Mouse (Mus musculus) intestine, embryonic 14.5 days (tissue): ENCODE data around the gene Aplnr. TPM values are rescaled to one million over a fixed set of nuclear protein-coding genes. Genes with fewer than 3 reads are reported as not detected.
A peak's percentile ranks its signal among the peaks of the same experiment; 100 is the strongest.

Experiments used
- ATAC-seq: fragments of 200-750 bp; cut with Nextera tagmentation; replicated peaks from 2 replicates; pipeline ENCODE4 v1.8.0; 2017; ENCODE audit warnings: low read depth, moderate number of reproducible peaks, moderate TSS enrichment, moderate library complexity; ENCODE audit not compliant: low FRiP score, low TSS enrichment
- DNase-seq: peaks from one replicate; pipeline ENCODE4 v3.0.0-alpha.2; 2018; ENCODE audit warnings: low spot score
- H3K27ac ChIP-seq: fragments of 300-500 bp; sonication (generic); 2 replicates; pipeline ENCODE4 v1.5.1; 2014; ENCODE audit warnings: low read depth, mild to moderate bottlenecking, control low read depth
- H3K27me3 ChIP-seq: fragments of 300-500 bp; sonication (generic); replicated peaks from 2 replicates; pipeline ENCODE4 v1.6.1; 2014; ENCODE audit warnings: low read length, control low read depth; ENCODE audit not compliant: control insufficient read depth, insufficient read depth
- H3K36me3 ChIP-seq: fragments of 300-500 bp; sonication (generic); 2 replicates; pipeline ENCODE4 v1.6.1; 2014; ENCODE audit warnings: low read length, control low read depth; ENCODE audit not compliant: control insufficient read depth, insufficient read depth
- H3K4me1 ChIP-seq: fragments of 300-500 bp; sonication (generic); replicated peaks from 2 replicates; pipeline ENCODE4 v1.6.1; 2014; ENCODE audit warnings: low read length, control low read depth, mixed read lengths; ENCODE audit not compliant: control insufficient read depth, insufficient read depth
- H3K4me2 ChIP-seq: fragments of 300-500 bp; sonication (generic); 2 replicates; pipeline ENCODE4 v1.6.1; 2014; ENCODE audit warnings: low read length
- H3K4me3 ChIP-seq: fragments of 300-500 bp; sonication (generic); 2 replicates; pipeline ENCODE4 v1.5.1; 2014; ENCODE audit warnings: low read depth, low read length, control low read depth, mixed read lengths
- H3K9ac ChIP-seq: fragments of 300-500 bp; sonication (generic); 2 replicates; pipeline ENCODE4 v1.6.1; 2014; ENCODE audit warnings: mild to moderate bottlenecking, low read length
- H3K9me3 ChIP-seq: fragments of 300-500 bp; sonication (generic); 2 replicates; pipeline ENCODE4 v1.6.1; 2016; ENCODE audit warnings: low read length, control low read depth; ENCODE audit not compliant: control insufficient read depth
- WGBS: fragments of 180-500 bp; shearing (Covaris S2); extraction: QIAGEN DNeasy Blood & Tissue Kit; methylation state at CpG from one replicate; pipeline ENCODE4 v1.1.7; 2014; 5-methylcytosine and 5-hydroxymethylcytosine counted together
- polyA plus RNA-seq: library from polyadenylated mRNA; unstranded; fragments of >200 nt; fragmentation: Nextera tagmentation; extraction: Ambion mirVana; gene quantifications from 2 replicates; pipeline ENCODE4 v1.2.1, GENCODE M21; 2014

Aplnr gene
- polyA plus RNA-seq, 1 experiment from 2014 or later = 54.3 TPM

- Histone ChIP-seq H3K36me3 (no peaks in the 10 kb centered on the region), H3K27me3 (no peaks in the 10 kb centered on the region), H3K9me3 (no peaks in the 10 kb centered on the region), H3K27ac (no peak overlapping the region), H3K4me3 (no peak overlapping the region), H3K9ac (no peak overlapping the region), H3K4me1 (peaks cover 13% of the 10 kb centered on the region), H3K4me2 (no peak overlapping the region)
- DNase-seq = no peak
- WGBS = 88% methylated on average over 3 of the region's 3 CpGs
- no peak for ATAC-seq
These were observed 21.4 kb downstream of the Aplnr start for GRCm38 (mm10) chr2:85157382-85157781.

- Histone ChIP-seq H3K9me3 (no peaks in the 10 kb centered on the region), H3K4me1 (peaks cover 18% of the 10 kb centered on the region), H3K27ac (peak overlapping the region; percentile 24; the same call in 1 of the 2 replicates), H3K27me3 (no peaks in the 10 kb centered on the region), H3K4me2 (no peak overlapping the region), H3K9ac (no peak overlapping the region), H3K4me3 (no peak overlapping the region), H3K36me3 (no peaks in the 10 kb centered on the region)
- WGBS = 56% methylated on average over 4 of the region's 4 CpGs
- no peak for ATAC-seq
- no peak for DNase-seq
These were observed 25.0 kb downstream of the Aplnr start for GRCm38 (mm10) chr2:85160901-85161637.

GRCm38 (mm10) chr2:85161638-85162093 lies 25.6 kb downstream of the Aplnr start:
- ATAC-seq (no peak), DNase-seq (peak; percentile 41)
- no peaks in the 10 kb centered on the region for H3K27me3 ChIP-seq
- H3K36me3 ChIP-seq = no peaks in the 10 kb centered on the region
- H3K9me3 ChIP-seq = no peaks in the 10 kb centered on the region
- no peak overlapping the region for H3K4me3 ChIP-seq
- H3K27ac ChIP-seq = peak overlapping the region; percentile 38; the same call in 1 of the 2 replicates
- peaks cover 18% of the 10 kb centered on the region for H3K4me1 ChIP-seq
- WGBS = 5% methylated on average over 1 of the region's 1 CpGs
- H3K9ac ChIP-seq = no peak overlapping the region
- no peak overlapping the region for H3K4me2 ChIP-seq

- WGBS = 15% methylated on average over 7 of the region's 7 CpGs
- DNase-seq = peak; percentile 49
- Histone ChIP-seq H3K36me3 (no peaks in the 10 kb centered on the region), H3K4me1 (peaks cover 18% of the 10 kb centered on the region), H3K9me3 (no peaks in the 10 kb centered on the region), H3K27ac (peak overlapping the region; percentile 47), H3K4me2 (no peak overlapping the region), H3K4me3 (no peak overlapping the region), H3K9ac (no peak overlapping the region), H3K27me3 (no peaks in the 10 kb centered on the region)
- ATAC-seq = no peak
These were observed 27.5 kb downstream of the Aplnr start for GRCm38 (mm10) chr2:85163311-85164047.

- WGBS = 38% methylated on average over 1 of the region's 1 CpGs
- DNase-seq (peak; percentile 18), ATAC-seq (no peak)
- no peak overlapping the region for H3K27ac ChIP-seq
- H3K4me3 ChIP-seq = no peak overlapping the region
- H3K9me3 ChIP-seq = no peaks in the 10 kb centered on the region
- peaks cover 11% of the 10 kb centered on the region for H3K4me1 ChIP-seq
- H3K4me2 ChIP-seq = no peak overlapping the region
- no peaks in the 10 kb centered on the region for H3K36me3 ChIP-seq
- no peak overlapping the region for H3K9ac ChIP-seq
- H3K27me3 ChIP-seq = no peaks in the 10 kb centered on the region
These were observed 31.6 kb downstream of the Aplnr start for GRCm38 (mm10) chr2:85167624-85168023.

GRCm38 (mm10) chr2:85168327-85168726 lies 32.3 kb downstream of the Aplnr start:
- H3K36me3 ChIP-seq = no peaks in the 10 kb centered on the region
- 86% methylated on average over 1 of the region's 1 CpGs for WGBS

GRCm38 (mm10) chr2:85172071-85172762 lies 36.2 kb downstream of the Aplnr start:
- Histone ChIP-seq H3K36me3 (no peaks in the 10 kb centered on the region), H3K9ac (no peak overlapping the region), H3K27ac (peak overlapping the region; percentile 24), H3K4me3 (no peak overlapping the region), H3K9me3 (no peaks in the 10 kb centered on the region), H3K4me2 (no peak overlapping the region), H3K27me3 (no peaks in the 10 kb centered on the region), H3K4me1 (peaks cover 9% of the 10 kb centered on the region; the same call in 1 of the 2 replicates)
- WGBS = 26% methylated on average over 3 of the region's 3 CpGs
- ATAC-seq (peak; percentile 58; the same call in 1 of the 2 replicates), DNase-seq (no peak)

More at GRCm38 (mm10) chr2:85168327-85168726, 32.3 kb downstream of the Aplnr start:
- no peak overlapping the region for H3K27ac ChIP-seq
- no peak overlapping the region for H3K9ac ChIP-seq
- no peak overlapping the region for H3K4me3 ChIP-seq
- no peaks in the 10 kb centered on the region for H3K27me3 ChIP-seq
- DNase-seq (peak; percentile 4), ATAC-seq (no peak)
- peaks cover 14% of the 10 kb centered on the region for H3K4me1 ChIP-seq
- H3K4me2 ChIP-seq = no peak overlapping the region
- no peaks in the 10 kb centered on the region for H3K9me3 ChIP-seq

GRCm38 (mm10) chr2:85172763-85173103 lies 36.7 kb downstream of the Aplnr start:
- Histone ChIP-seq H3K9me3 (no peaks in the 10 kb centered on the region), H3K4me3 (no peak overlapping the region), H3K27ac (peak overlapping the region; percentile 24), H3K36me3 (no peaks in the 10 kb centered on the region), H3K9ac (no peak overlapping the region), H3K27me3 (no peaks in the 10 kb centered on the region), H3K4me2 (no peak overlapping the region), H3K4me1 (peaks cover 9% of the 10 kb centered on the region; the same call in 1 of the 2 replicates)
- DNase-seq (no peak), ATAC-seq (no peak)
- WGBS = 49% methylated on average over 2 of the region's 2 CpGs
